Mouse (Mus musculus): ENCODE measurements around the gene Mthfd1.
"Not testable (repeated sequence)": the region's sequence is repeated elsewhere in the genome, so short reads cannot be mapped to it uniquely, and the experiment has no call there.

Mthfd1 gene

DNA sequence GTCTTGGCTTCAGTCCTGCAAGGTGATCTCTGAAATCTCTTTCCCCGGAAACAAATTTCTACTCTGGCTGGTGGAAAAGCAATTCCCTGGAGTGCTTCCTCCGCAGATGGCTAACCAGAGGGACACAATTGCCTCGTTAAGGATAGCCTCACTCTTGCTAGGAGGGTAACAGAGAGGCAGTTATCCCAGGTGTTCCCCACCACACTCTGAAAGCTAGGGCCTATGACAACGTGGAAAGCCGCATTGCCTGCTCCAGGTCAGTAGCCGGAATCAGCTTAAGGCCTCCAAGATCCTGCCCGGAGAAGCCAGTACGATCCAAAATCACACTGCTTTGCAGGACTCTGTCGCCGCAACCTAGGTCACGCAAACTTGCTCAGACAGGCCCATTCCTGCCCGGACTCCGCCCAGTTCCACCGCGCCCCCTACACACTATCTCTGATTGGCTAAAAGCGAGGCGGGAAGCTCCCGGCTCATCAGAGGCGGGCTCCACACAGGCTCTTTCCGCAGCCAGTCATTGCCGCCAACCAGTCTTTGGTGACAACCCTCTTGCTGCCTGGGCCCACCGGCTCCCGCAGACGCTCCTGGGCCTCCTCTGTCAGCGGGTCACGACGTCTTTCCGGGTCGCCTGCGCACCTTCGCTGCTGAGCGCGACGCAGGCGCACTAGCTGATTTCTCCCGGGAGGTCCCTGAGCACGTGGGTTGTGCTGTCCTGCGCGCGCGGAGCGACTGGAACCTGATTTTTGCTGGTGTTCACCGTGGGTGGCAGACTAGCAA lies at the start of gene Mthfd1:
TSS of gene Mthfd1 (plus strand) at position 574 of the 774 bp plus-strand sequence.
- peak; percentile 94 for DNase-seq

DNA sequence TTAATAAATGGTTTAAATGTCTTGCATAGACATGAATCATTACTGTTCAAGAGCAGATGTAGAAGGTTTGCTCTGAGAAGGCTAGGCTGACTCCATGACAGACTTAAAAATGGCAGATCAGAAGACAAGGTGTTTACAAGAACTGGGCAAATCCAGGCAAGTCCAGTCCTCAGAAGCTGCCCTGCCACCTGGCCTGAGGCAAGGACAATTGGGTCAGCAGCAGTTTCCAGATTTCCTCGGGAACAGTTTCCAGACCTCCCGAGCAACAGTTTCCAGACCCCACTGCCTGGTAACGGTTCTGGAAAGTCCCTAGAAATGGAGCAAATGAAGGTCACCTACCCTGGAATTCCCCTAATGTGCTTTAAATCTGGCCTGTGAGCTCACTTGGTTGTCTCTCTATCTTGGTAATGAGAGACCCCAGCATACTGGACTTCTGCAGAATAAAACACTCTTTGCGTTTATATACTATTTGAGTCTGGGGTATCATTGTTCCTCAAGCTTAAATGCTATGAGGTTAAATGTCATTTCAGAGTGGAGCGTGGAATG lies 45.6 kb upstream of the Mthfd1 start:
- DNase-seq = no peak

DNA sequence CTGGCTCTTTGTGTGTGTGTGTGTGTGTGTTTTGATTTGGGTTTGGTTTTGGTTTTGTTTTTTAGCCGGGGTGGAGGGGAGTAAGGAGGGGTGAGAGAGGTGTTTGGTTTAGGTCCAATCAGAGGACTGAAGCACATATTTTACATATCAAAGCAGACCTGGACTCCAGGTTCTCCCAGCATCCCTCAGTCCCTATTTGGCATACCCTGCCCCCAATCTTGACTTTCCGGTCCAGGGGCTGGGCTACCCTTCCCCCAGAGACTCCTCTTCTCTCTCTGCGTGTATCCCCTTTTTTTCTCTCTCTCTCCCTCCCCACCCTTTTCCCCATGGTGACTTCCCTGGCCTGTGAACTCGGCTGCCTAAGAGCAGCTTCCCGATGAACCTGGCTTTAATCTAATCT lies 40.0 kb upstream of the Mthfd1 start:
- no peak for DNase-seq

DNA sequence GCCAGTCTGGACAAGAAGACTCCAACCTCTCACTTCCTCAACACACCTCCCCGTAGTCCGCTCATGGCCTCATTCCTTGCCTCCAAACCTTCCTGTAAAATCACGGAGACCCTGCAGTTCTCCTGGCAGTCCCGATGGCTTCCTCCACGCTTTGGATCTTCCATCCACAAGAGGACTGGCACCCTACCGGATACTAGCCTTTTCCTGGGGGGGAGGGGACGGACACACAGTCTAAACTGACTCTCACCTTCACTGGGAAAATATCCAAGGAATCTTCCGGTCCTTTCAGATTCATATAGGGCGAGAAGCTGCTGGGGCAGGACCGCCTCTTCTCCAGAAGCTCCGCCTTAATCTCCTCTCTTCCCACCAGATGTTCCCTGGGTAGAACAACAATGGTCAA lies 38.4 kb upstream of the Mthfd1 start:
- DNase-seq = no peak

DNA sequence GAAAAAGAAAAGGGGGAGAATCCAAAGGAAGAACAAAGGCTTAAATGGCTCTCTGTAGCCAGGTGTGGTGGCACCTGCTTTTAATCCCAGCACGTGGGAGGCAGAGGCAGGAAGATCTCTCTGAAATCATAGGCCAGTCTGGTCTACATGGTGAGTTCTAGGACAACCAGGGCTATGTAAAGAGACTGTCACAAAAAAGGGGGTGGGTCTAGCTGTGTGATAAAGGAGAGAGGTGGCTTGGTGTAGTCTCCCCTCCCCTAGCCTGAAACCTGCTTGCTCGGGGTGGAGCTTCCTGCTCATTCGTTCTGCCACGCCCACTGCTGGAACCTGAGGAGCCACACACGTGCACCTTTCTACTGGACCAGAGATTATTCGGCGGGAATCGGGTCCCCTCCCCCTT lies 33.0 kb upstream of the Mthfd1 start:
- DNase-seq = not testable (repeated sequence)

DNA sequence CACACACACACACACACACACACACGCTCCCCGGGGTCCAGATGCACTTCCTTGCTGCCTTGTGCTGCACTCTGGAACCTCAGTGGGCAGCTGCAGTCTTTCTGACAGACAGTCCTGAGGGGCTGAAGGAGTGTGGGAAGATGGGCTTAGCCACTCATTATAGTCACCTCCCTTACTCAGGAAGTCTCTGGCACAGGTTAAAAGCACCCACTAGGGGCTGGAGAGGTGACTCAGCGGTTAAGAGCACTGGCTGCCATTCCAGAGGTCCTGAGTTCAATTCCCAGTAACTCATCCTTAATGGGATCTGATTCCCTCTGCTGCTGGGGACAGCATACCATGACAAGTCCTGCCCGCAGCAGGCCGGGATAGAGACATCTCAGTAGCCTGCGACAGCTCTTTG lies 24.5 kb upstream of the Mthfd1 start:
- no peak for DNase-seq

DNA sequence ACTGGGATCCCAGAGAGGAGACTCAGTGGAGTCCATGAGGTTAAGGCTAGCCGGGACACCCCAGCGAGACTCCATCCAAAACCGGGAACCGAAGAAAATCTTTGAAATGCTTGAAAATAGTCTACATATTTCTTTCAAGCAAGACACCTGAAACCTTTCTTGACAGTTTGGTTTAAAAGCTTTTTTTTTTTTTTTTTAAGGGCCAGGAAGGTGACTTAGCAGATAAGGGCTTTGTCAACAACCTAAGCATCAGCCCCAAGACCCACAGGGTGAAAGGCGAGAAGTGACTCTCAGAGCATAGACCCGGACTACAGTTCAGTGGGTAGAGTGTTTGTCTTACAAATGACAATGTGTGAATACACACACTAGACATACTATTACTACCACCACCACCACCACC lies 19.8 kb upstream of the Mthfd1 start:
- DNase-seq = no peak

DNA sequence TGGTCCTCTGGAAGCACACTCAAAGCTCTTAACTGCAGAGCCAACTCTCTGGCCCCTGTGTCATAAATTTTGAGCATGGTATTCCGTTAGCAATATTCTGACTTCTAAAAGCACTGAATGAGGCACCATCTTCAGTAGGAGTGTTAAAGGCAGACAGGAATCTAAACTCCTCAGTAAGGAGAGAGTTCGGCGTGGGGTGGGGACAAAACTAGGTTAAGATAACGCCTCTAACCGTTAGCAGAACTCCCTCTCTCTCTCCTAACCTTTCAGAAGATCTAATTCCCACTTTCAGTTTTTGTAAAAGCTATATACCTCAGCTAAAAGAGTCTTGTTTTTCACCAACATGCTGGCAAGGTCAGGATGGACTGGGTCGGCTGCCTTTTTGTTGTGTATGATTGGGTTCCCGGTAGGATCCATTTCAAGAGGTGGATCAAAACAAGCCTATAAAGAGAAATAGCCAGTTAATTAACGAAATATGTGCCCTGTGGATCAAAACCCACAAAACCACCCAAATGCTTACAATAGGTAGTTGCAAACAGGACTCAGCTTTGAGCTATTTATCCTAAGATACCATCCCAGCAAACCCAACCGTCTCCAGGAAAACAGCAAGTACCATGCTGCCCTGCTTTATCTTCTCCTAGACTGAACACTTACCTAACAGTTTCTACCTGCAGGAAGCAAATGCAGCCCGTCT lies 15.8 kb upstream of the Mthfd1 start:
- no peak for DNase-seq

DNA sequence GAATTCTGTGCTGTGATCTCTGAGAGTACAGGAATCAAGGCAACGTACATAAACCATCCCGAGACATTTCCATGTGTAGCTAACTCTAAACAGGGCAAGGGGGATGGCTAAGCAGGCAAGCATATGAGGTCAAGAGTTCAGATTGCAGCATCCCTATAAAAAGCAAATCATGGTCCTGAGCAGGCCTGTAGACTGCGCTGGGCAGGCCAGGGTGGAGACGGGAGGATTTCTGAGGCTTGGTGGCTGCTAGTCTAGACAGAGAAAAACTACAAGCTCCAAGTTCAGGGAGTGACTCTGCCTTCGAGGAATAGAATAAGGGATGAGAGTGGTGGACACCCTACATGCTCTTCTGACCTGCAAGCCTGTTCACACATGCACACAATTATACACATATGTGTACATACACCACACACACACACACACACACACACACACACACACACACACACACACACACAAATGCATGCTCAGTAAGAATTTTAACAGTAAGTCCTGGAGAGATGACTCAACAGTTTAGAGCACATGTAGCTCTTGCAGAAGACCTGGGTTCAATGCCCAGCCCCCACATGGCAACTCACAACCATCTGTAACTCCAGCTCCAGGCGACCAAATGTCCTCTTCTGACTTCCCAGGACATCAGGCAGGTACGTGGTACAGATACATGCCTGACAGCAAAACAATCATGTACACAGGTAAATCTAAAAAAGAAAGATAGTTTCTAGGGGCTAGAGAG lies 15.1 kb upstream of the Mthfd1 start:
- DNase-seq = no peak

DNA sequence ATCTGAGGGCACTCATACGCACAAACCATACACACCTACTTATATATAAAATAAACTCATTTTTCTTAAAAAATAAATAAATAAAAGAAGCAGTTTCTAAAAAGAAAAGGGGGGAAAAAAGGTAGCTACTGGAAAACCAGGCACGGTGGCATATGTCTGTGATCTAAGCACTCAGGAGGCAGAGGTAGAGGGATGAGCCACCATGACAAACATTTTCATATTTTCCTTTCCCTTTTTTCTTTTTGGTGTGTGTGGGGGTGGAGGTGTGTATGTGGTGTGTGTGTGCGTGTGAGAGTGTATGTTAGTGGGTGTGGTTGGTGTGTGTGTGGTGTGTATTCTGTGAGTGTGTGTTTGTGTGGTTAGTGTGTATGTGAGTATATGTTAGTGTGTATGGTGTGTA lies 14.4 kb upstream of the Mthfd1 start:
- DNase-seq = no peak

DNA sequence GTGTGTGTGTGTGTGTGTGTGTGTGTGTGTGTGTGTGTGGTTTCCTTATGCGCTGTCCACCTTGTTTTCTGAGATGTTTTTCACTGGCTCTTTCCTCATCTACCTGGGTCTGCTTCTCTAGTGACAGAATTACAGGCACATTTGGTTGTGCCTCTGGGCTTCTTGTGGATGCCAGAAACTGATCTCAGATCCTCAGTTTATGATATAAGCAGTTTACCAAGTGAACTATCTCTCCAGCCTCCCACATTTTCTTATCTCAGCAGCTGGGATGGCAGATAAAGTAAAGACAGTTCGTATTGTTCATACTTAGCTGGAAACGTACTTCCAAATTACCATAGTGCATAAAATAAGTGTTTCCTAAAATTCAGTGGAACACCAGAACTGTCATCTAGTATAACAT lies 14.0 kb upstream of the Mthfd1 start:
- DNase-seq = no peak

DNA sequence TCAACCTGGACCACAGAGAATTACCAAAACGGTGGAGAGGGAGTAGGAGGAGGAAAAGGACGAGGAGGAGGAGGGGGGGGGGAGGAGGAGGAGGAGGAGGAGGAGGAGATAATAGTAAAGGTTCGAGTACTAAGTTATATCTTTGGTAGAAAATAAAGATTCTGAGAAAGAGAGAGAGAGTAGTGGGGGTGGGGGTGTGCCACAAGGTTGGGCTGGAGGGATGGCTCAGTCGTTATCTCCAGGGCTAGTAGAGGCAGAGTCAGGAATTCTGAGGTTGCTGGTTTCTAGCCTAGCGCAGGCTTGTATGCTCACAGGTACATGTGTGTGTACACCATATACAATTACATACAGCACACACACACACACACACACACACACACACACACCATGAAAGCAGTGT lies 13.3 kb upstream of the Mthfd1 start:
- no peak for DNase-seq

DNA sequence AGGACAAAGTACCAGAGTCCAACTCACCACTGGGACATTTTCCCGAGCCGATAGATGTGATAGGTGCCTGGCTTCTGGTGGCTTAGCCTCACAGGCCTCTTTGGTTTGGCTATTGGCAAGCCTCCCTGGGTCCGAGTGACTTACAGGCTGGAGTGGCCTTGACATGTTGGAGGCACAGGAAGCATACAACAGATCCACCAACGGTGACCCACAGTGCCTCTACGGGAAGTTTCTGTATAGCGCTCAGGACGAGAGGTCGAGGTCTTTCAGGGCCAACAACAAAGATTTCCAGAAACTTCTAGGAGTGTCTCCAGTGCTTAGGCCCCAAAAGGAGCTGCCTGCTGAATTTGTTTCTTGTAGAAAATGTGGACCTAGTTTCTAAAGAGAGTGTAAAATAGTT lies 10.1 kb upstream of the Mthfd1 start:
- no peak for DNase-seq

DNA sequence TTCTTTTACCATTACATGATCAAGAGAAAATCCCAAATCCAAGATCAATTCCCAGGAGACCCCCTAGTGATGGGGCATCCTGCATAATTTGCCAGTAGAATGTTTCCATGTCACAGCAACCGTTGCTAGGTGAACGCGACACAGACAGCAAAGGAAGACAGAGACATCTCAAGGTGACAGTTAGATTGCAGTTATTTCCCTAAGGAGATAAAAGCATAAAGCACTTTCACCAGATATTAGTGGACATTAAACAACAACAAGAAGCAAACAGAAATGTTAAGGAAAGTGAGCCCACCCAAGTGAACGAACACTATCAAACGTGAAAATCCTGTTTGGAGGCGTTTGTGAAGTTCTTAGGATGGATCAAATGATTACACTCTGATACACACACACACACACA lies 8.5 kb upstream of the Mthfd1 start, which contains the start of gene Tex21:
TSS of gene Tex21 (minus strand) at position 101 of the 400 bp plus-strand sequence.
- DNase-seq = no peak

DNA sequence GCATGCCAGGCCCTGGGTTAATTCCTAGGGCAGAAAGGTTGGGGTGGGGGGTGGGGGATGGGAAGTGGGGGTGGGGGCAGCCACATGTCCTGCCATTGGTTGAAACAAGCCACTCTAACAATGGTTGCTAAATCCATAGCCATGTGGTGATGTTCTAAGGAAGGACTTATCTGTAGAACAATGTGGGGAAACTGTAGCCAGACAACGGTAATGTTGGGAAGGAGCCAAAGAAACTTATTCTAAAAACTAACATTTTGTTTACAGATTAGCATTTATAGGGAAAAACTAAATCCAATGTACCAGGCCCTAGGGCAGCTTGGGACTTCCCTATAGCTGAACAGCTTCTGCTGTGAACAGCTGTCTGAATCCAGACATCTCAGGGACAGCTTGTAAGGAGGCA lies 2.0 kb upstream of the Mthfd1 start:
- no peak for DNase-seq

DNA sequence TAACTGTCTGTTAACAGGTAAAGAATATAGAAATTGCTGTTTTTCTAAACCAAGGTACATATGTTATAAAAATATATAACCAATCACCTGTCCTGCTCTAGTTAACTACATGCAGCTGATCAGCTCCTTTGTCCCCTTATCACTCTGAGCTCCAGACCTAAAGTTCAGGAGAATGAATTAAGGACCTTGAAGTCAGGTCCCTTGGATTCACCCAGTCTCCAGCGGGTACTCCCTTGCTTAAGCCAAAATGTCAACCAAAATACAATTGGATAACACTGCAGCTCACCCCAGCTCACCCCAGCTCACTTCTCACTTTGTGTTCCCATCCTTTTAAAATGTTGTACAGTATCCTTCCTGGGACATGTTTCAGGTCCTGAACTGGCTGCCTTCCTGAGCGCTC lies 1.5 kb upstream of the Mthfd1 start:
- DNase-seq = no peak

DNA sequence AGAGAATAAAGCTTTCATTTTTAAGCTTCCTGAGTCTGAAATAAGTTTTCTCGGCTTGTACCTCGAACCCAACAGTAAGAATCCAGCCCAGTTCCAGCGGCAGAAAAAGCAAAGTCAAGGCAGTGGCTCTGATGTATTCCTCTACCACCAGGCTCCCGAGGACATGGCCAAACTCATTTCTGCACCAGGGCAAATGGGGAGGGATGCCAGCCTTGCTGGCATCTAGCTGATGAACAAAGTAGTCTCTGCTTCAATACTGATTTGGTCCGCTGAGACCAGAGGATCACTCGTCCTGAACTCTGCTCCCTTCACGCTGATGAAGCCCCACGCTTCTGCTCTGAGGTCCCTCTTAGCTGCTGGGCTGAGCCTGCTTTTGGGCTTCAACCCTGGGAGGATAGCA lies 1.1 kb upstream of the Mthfd1 start:
- DNase-seq = no peak

DNA sequence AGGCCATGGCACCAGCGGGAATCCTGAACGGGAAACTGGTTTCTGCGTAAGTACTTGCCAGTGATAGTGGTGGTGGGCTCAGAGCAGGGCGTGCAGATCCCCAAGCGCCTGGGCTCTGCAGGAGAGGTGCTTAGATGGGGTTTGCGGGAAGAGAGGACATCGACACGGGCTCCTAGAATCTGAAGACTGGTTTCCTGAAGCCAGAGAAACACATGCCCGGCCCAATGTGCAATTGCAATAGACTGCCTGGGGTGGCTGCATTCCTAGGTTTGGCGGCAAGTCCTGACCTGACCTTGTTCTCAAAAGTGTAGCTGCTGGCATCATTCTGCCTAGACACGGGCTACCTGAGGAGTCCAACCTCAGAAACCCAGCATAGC lies 389 bp downstream of the Mthfd1 start:
- DNase-seq = no peak

DNA sequence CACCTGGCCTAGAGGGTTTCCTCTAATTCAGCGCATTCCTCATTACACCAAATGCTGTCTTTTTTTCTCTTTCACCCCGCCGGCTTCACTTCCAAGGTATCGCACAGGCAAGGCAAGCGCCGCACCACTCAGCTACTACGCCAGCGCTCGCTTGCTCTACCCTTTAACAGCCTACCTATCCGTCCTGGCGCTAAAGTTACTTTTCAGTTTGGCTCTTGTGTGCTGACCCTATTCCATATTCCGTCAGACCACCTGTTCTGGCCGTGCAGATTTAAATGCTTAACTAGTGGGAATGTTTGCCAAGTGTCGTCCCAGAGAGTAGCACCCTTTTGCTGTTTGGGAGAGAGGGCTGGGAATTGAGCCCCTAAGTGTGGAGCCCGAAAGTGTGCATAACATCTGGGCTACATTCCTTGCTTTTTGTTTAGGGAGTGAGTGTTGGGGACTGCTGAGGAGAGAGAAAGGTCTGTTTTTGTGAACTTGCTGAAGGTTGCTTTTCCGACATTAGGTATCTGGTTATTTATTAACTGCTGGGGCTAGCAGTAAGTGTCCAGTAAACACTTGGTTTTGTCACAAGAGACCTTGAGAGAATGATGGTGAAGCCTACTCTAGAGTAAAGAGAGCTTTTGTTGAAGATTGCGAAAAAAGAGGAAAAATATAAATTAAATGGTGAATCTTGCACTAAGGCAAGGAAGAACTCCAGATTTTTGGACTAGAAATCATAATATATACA lies 1.2 kb downstream of the Mthfd1 start:
- DNase-seq = no peak

DNA sequence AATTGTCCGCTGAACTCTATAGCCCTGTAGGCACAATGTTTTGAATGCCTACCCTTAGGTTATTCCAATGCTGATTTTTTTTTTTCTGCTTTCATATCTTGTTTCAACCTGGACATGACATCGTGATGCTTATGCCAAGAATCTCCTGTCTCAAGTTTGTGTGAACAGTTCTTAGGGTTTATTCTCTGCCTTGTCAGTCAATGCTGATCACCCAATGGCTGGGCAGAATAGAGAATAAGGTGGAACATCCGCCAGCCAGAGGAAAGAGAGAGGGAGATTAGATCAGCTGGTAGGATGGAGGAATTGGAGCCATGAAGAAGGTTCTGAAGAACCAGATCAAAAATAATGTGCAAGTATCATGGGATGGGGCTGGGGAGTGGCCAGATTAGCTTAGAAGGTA lies 5.6 kb downstream of the Mthfd1 start:
- DNase-seq = no peak

DNA sequence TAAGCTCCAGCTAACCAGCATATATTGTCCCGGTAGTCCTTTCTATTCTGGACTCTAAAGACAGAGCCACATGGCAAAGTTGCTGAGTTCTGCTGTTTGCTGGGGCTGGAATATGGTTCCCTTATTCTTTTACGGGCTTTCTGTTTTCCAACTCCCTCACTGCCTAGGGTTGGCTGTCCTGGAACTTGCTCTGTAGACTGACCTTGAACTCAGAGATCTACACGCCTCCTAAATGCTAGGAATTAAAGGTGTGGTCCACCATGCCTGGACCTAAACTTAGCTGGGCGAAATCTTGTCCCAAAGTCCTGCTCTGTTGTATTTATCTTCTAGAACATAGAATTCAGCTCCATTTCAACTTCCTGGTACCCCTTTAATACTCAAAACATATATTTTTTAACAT lies 6.5 kb downstream of the Mthfd1 start:
- no peak for DNase-seq

DNA sequence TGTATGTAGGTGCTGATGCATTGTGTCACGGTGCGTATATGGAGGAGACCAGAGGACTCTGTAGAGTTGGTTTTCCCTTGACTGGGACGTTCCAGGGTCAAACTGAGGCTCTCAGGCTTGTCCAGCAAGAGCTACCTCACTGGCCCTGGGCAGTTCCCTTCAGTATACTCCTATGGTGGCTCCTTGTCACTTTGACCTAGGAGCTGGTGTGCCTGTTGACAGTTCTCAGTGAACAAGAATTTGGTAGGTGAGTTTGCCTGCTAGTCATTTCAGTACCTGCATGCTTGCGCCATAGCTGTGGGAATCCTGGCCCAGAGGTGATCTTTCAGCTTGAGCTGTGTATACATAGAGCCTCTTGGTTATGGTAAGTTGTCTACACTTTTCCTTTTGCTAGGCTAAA lies 7.8 kb downstream of the Mthfd1 start:
- DNase-seq = no peak

DNA sequence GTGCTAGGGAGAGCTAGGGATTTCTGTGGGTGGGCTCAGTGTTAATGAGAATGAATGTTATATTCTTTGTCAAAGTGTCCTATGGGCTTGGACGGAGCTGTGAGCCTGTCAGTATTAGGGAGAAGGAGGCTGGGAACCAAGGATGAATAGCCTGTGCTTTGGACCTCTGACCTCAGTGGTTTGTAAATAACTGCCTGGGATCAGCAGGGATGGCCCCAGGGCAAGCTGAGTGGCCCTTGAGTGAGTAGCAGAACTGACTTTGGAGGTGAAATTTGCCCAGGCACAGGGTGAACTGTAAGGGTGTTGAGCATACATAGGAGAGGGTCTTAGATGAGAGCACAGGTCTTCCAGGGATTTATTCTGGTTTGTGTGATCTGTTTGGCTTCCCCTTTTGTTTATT lies 8.8 kb downstream of the Mthfd1 start:
- no peak for DNase-seq

All from right cerebral cortex, postnatal 14 days (tissue).